Mouse (Mus musculus) heart, embryonic 10.5 days (tissue): ENCODE results near the gene Rbfox1. TPM values are rescaled to one million over a fixed set of nuclear protein-coding genes. Genes with fewer than 3 reads are reported as not detected.

Experiments used
- DNase-seq: peaks from one replicate; pipeline ENCODE4 v3.0.0-alpha.2; 2017; ENCODE audit warnings: low spot score
- H3K27ac ChIP-seq: fragments of 300-500 bp; sonication (generic); 2 replicates; pipeline ENCODE4 v1.5.1; 2016; ENCODE audit warnings: mild to moderate bottlenecking
- H3K27me3 ChIP-seq: fragments of 300-500 bp; sonication (generic); 2 replicates; pipeline ENCODE4 v1.6.1; 2016; ENCODE audit warnings: mild to moderate bottlenecking; ENCODE audit not compliant: poor library complexity, insufficient read depth, severe bottlenecking
- H3K36me3 ChIP-seq: fragments of 300-500 bp; sonication (generic); 2 replicates; pipeline ENCODE4 v1.6.1; 2016; ENCODE audit warnings: mild to moderate bottlenecking, moderate library complexity
- H3K4me1 ChIP-seq: fragments of 300-500 bp; sonication (generic); 2 replicates; pipeline ENCODE4 v1.6.1; 2016; ENCODE audit warnings: mild to moderate bottlenecking
- H3K4me3 ChIP-seq: fragments of 300-500 bp; sonication (generic); 2 replicates; pipeline ENCODE4 v1.5.1; 2016; ENCODE audit warnings: mild to moderate bottlenecking, moderate library complexity
- H3K9me3 ChIP-seq: fragments of 300-500 bp; sonication (generic); 2 replicates; pipeline ENCODE4 v1.6.1; 2016; ENCODE audit warnings: mild to moderate bottlenecking, moderate library complexity
- WGBS: fragments of 180-500 bp; shearing (Covaris S2); methylation state at CpG from one replicate; pipeline ENCODE4 v1.1.7; 2016; 5-methylcytosine and 5-hydroxymethylcytosine counted together
- polyA plus RNA-seq: library from polyadenylated mRNA; unstranded; fragments of >200 nt; fragmentation: Nextera tagmentation; extraction: Ambion mirVana; gene quantifications from 2 replicates; pipeline ENCODE4 v1.2.1, GENCODE M21; 2016

Rbfox1 gene
- polyA plus RNA-seq, 1 experiment from 2014 or later: 2.8 TPM

GRCm38 (mm10) chr16:6427292-6428281 is 542.4 kb downstream of the Rbfox1 start:
- Histone ChIP-seq H3K36me3 (no peaks in the 10 kb centered on the region), H3K27me3 (no peaks in the 10 kb centered on the region), H3K4me1 (no peaks in the 10 kb centered on the region), H3K4me3 (no peak overlapping the region), H3K9me3 (no peaks in the 10 kb centered on the region), H3K27ac (no peak overlapping the region)
- 81% methylated on average over 12 of the region's 12 CpGs for WGBS
- DNase-seq: no peak

- Histone ChIP-seq H3K36me3 (no peaks in the 10 kb centered on the region), H3K27ac (no peak overlapping the region), H3K4me1 (no peaks in the 10 kb centered on the region), H3K4me3 (no peak overlapping the region), H3K9me3 (no peaks in the 10 kb centered on the region), H3K27me3 (no peaks in the 10 kb centered on the region)
- no peak for DNase-seq
- WGBS: 82% methylated on average over 2 of the region's 2 CpGs
Measured at GRCm38 (mm10) chr16:6430981-6431380, 545.8 kb downstream of the Rbfox1 start.

- no peak overlapping the region for H3K4me3 ChIP-seq
- H3K27ac ChIP-seq: no peak overlapping the region
- no peaks in the 10 kb centered on the region for H3K9me3 ChIP-seq
- no peak for DNase-seq
- no peaks in the 10 kb centered on the region for H3K36me3 ChIP-seq
- 58% methylated on average over 2 of the region's 2 CpGs for WGBS
- no peaks in the 10 kb centered on the region for H3K4me1 ChIP-seq
- no peaks in the 10 kb centered on the region for H3K27me3 ChIP-seq
Measured at GRCm38 (mm10) chr16:6436445-6436844, 551.3 kb downstream of the Rbfox1 start.

GRCm38 (mm10) chr16:6448250-6448649 is 563.1 kb downstream of the Rbfox1 start:
- Histone ChIP-seq H3K36me3 (no peaks in the 10 kb centered on the region), H3K27ac (no peak overlapping the region), H3K27me3 (no peaks in the 10 kb centered on the region), H3K4me3 (peak overlapping the region; percentile 31; the same call in 1 of the 2 replicates), H3K9me3 (no peaks in the 10 kb centered on the region), H3K4me1 (peaks cover 4% of the 10 kb centered on the region; the same call in 1 of the 2 replicates)
- DNase-seq: peak; percentile 78
- 16% methylated on average over 5 of the region's 5 CpGs for WGBS

- H3K27ac ChIP-seq: no peak overlapping the region
- H3K27me3 ChIP-seq: no peaks in the 10 kb centered on the region
- no peak for DNase-seq
- H3K9me3 ChIP-seq: no peaks in the 10 kb centered on the region
- no peaks in the 10 kb centered on the region for H3K36me3 ChIP-seq
- 69% methylated on average over 3 of the region's 3 CpGs for WGBS
- H3K4me3 ChIP-seq: no peak overlapping the region
- no peaks in the 10 kb centered on the region for H3K4me1 ChIP-seq
Measured at GRCm38 (mm10) chr16:6455349-6455748, 570.2 kb downstream of the Rbfox1 start.

GRCm38 (mm10) chr16:6479094-6479590 is 594.0 kb downstream of the Rbfox1 start:
- Histone ChIP-seq H3K4me1 (no peaks in the 10 kb centered on the region), H3K4me3 (no peak overlapping the region), H3K27ac (no peak overlapping the region), H3K27me3 (no peaks in the 10 kb centered on the region), H3K9me3 (no peaks in the 10 kb centered on the region), H3K36me3 (no peaks in the 10 kb centered on the region)
- no peak for DNase-seq
- WGBS: 44% methylated on average over 1 of the region's 1 CpGs

- WGBS: 25% methylated on average over 3 of the region's 3 CpGs
- no peaks in the 10 kb centered on the region for H3K27me3 ChIP-seq
- no peaks in the 10 kb centered on the region for H3K4me1 ChIP-seq
- no peak overlapping the region for H3K27ac ChIP-seq
- no peak for DNase-seq
- no peaks in the 10 kb centered on the region for H3K9me3 ChIP-seq
- H3K4me3 ChIP-seq: no peak overlapping the region
- H3K36me3 ChIP-seq: no peaks in the 10 kb centered on the region
Measured at GRCm38 (mm10) chr16:6479616-6480410, 594.7 kb downstream of the Rbfox1 start.

GRCm38 (mm10) chr16:6480411-6480728 is 595.2 kb downstream of the Rbfox1 start:
- DNase-seq: no peak
- H3K4me3 ChIP-seq: no peak overlapping the region
- H3K27ac ChIP-seq: no peak overlapping the region
- no peaks in the 10 kb centered on the region for H3K9me3 ChIP-seq
- H3K4me1 ChIP-seq: no peaks in the 10 kb centered on the region
- no peaks in the 10 kb centered on the region for H3K27me3 ChIP-seq
- WGBS: 8% methylated on average over 5 of the region's 5 CpGs
- H3K36me3 ChIP-seq: no peaks in the 10 kb centered on the region

GRCm38 (mm10) chr16:6483628-6484027 is 598.5 kb downstream of the Rbfox1 start:
- H3K27ac ChIP-seq: no peak overlapping the region
- no peaks in the 10 kb centered on the region for H3K27me3 ChIP-seq
- no peaks in the 10 kb centered on the region for H3K36me3 ChIP-seq
- H3K4me1 ChIP-seq: no peaks in the 10 kb centered on the region
- WGBS: 84% methylated on average over 8 of the region's 8 CpGs
- no peak overlapping the region for H3K4me3 ChIP-seq
- DNase-seq: no peak
- no peaks in the 10 kb centered on the region for H3K9me3 ChIP-seq

GRCm38 (mm10) chr16:6485631-6486030 is 600.5 kb downstream of the Rbfox1 start:
- no peak for DNase-seq
- no peak overlapping the region for H3K27ac ChIP-seq
- no peaks in the 10 kb centered on the region for H3K27me3 ChIP-seq
- no peaks in the 10 kb centered on the region for H3K4me1 ChIP-seq
- no peaks in the 10 kb centered on the region for H3K9me3 ChIP-seq
- no peaks in the 10 kb centered on the region for H3K36me3 ChIP-seq
- 62% methylated on average over 3 of the region's 3 CpGs for WGBS
- H3K4me3 ChIP-seq: no peak overlapping the region

- no peak for DNase-seq
- H3K36me3 ChIP-seq: no peaks in the 10 kb centered on the region
- H3K4me1 ChIP-seq: no peaks in the 10 kb centered on the region
- no peak overlapping the region for H3K4me3 ChIP-seq
- no peaks in the 10 kb centered on the region for H3K27me3 ChIP-seq
- H3K9me3 ChIP-seq: no peaks in the 10 kb centered on the region
- H3K27ac ChIP-seq: no peak overlapping the region
- WGBS: 21% methylated on average over 8 of the region's 8 CpGs
Measured at GRCm38 (mm10) chr16:6502219-6502618, 617.1 kb downstream of the Rbfox1 start.

- no peak overlapping the region for H3K4me3 ChIP-seq
- no peaks in the 10 kb centered on the region for H3K4me1 ChIP-seq
- H3K27ac ChIP-seq: no peak overlapping the region
- WGBS: 66% methylated on average over 5 of the region's 5 CpGs
- H3K9me3 ChIP-seq: no peaks in the 10 kb centered on the region
- no peak for DNase-seq
- H3K27me3 ChIP-seq: no peaks in the 10 kb centered on the region
- no peaks in the 10 kb centered on the region for H3K36me3 ChIP-seq
Measured at GRCm38 (mm10) chr16:6503573-6504331, 618.6 kb downstream of the Rbfox1 start.
